Mouse (Mus musculus) T-cell, adult 2 months (primary cell): ENCODE data around the gene Olfr283.
"Not testable (repeated sequence)": the region's sequence is repeated elsewhere in the genome, so short reads cannot be mapped to it uniquely, and the experiment has no call there.

Experiments used
- DNase-seq: peaks from one replicate; pipeline ENCODE4 v3.0.0; 2022; ENCODE audit warnings: low spot score

The Olfr283 gene

DNA sequence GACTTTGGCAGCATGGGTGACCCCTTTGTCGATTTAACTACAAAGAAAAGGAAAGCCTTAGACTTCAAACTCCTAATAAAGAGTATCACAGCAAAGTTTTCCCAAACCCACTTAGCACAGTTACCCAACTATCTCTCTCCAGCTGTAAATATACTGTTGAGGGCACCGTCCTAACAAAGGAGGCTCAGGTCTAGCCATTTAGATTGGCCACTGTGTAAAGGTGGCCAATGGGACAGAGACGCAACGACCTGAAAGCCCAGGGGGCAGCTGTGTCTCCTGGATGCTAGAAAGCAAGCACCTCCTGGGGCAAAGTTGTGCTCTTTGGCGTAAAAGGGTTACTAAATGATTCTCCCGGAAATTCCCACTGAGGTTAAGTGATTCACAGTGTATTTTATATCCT is at the start of gene Olfr283:
TSS of gene Olfr283 (minus strand) at position 101 of the 400 bp plus-strand sequence.
- no peak for DNase-seq

GRCm38 (mm10) chr15:98425188-98425587 is 44.4 kb upstream of the Olfr283 start:
- DNase-seq = no peak

GRCm38 (mm10) chr15:98424753-98425152 is 44.0 kb upstream of the Olfr283 start:
- no peak for DNase-seq

GRCm38 (mm10) chr15:98424326-98424725 is 43.6 kb upstream of the Olfr283 start:
- DNase-seq = no peak

- DNase-seq = no peak
Observed at GRCm38 (mm10) chr15:98420897-98421296, 40.2 kb upstream of the Olfr283 start.

- no peak for DNase-seq
Observed at GRCm38 (mm10) chr15:98418096-98418495, 37.4 kb upstream of the Olfr283 start.

DNA sequence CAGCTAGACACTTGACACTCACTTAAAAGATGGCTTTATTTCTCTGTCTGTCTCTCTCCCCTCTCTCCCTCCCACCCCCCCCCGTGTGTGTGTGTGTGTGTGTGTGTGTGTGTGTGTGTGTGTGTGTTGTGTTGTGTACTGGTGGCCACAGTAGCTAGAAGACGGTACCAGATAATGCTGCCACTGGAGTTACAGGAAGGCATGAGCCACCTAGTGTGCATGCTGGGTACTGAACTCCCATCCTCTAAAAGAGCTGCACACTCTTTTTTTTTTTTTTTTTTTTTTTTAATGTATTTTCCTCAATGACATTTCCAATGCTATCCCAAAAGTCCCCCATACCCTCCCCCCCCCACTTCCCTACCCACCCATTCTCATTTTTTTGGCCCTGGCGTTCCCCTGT is 36.5 kb upstream of the Olfr283 start:
- not testable (repeated sequence) for DNase-seq

DNA sequence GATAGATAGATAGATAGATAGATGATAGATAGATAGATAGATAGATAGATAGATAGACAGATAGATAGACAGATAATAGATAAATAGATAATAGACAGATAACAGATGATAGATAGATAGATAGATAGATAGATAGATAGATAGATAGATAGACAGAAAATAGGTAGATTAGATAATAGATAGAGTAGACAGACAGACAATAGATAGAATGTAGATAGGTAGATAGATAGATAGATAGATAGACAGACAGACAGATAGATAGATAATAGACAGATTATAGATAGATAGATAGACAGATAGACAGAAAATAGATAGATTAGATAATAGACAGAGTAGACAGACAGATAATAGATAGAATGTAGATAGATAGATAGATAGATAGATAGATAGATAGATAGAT is 36.1 kb upstream of the Olfr283 start:
- not testable (repeated sequence) for DNase-seq

GRCm38 (mm10) chr15:98415996-98416395 is 35.2 kb upstream of the Olfr283 start:
- DNase-seq = no peak

GRCm38 (mm10) chr15:98410249-98410648 is 29.5 kb upstream of the Olfr283 start:
- no peak for DNase-seq

DNA sequence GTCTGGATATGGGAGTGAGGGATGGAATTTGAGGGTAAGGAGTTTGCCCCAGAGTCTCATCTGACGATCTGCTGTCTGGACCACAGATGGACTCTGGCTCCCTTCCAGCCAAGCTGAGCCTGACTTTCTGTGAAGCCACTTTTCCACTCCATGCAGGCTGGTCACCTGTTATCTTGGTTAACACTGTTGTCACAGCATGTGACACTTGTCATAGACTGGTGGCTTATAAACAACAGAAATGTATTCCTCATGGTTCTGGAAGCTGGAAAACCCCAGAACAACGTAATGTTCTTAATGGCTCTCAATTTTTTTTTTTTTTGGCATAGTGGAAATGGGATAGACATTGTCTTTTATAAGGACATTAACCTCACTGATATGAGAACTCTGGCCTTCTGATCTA is 28.9 kb upstream of the Olfr283 start:
- DNase-seq = no peak

DNA sequence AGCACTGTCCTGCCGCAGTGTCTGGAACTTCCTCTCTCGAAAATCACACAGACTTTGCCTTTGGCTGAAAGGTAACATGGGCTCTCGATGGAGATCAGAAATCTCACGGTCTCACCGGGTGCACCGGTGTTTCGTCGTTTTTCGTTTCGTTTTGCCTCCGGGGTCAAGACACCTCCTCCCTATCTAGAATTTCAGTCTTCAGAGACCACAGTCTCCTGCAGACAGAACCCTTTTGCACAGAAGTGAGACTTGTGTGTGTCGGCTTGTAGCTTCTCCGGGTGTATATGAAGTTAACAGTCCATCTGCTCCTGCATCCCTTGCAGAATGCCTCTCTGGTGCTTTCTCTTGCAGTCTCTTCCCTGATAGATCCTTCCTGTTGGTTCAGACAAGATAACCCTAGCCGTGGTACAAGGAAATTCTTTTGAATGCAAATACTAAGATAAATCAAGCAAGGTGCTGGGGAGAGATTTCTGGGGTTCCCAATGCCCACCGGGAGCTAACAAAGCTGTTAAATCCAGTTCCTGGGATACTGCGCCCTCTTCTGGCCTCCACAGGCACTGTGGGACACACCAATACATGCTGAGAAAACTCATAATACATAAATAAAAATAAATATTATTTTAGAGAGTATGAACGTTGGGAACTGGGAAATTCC is 27.8 kb upstream of the Olfr283 start:
- no peak for DNase-seq

DNA sequence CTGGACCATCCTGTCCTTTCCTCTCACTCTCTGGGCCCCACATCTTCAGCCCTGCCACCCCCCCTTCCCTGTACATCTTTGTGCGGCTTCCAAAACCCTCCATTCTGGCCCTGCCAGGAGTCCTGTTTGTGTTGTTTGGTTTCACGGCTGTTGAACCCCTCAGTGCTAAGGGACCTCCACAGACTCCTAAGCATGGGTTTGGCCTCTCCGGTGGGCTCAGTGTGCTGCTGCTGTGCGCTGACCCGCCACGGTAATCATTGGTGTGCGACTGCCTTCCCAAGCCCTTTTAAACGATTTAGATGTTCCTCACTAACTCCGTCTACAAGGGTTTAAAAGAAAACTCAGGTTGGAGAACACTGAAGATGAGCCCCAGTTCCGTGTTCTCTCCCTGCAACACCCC is 21.6 kb upstream of the Olfr283 start:
- DNase-seq = no peak

DNA sequence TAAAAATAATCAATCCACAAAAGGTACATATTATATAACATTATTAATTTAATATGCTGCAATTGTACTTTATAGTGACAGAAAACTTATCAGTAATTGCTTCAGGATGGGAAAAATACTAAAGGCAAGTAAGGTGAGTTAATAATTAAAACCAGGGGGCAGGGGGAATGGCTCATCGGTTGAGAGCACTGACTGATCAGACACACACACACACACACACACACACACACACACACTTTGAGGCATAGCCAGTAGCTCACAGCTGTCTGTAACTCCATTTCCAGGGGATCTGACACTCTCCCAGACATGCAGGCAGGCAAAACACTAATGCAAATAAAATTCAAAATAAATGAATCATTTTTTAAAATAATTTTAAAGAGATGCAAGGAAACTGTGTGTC is 16.4 kb upstream of the Olfr283 start:
- no peak for DNase-seq

DNA sequence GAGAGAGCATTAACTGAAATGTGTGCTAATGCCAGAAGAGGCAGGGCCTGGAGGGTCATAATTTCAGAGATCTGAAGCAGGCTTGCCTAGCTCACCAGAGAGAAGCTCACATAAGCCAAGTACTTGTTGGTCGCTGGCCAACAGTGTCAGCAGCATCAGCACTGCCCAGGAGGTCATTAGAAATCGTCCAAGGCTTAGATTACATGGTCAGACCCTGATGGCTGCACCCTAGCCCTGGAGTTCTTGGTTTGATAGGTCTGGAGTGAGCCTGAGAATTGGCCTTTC is 11.1 kb upstream of the Olfr283 start:
- no peak for DNase-seq

- no peak for DNase-seq
Observed at GRCm38 (mm10) chr15:98391081-98391902, 10.5 kb upstream of the Olfr283 start.

DNA sequence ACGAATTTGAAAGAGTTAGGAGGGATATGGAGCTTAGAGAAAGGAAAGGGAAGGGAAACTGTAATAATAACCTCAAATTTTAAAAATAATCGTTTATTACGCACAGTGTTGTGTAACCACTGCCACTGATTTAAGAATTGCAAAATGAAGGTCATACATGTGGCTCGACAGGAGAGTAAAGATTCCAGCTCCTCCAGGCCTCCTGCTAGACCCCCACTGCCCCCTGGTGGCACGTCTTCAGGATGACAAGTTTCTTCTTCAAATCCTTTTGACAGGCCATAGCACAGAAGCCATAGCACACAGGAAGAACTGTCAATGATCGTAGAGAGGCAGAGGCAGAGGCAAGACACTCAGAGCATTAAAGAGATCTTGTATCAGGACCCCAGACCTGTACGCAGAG is 9.1 kb upstream of the Olfr283 start:
- peak; percentile 2 for DNase-seq

- no peak for DNase-seq
Observed at GRCm38 (mm10) chr15:98387621-98388020, 6.9 kb upstream of the Olfr283 start.

DNA sequence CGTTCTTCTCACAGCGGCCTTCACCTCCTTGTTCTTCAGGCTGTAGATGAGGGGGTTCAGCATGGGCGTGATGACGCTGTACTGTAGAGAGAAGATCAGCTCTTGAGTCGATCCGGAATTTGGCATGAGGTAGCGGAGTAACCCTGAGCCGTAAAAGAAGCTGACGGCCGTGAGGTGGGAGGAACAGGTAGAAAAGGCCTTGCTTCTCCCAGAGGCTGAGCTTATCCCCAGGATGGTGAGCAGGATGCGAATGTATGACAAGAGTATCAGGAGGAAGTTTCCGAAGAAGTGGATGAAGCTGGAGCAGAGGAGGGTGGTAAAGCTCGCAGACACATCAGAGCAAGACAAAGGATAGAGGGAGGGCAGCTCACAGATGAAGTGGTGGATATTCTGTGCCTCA is 2.5 kb downstream of the Olfr283 start:
- DNase-seq = no peak

DNA sequence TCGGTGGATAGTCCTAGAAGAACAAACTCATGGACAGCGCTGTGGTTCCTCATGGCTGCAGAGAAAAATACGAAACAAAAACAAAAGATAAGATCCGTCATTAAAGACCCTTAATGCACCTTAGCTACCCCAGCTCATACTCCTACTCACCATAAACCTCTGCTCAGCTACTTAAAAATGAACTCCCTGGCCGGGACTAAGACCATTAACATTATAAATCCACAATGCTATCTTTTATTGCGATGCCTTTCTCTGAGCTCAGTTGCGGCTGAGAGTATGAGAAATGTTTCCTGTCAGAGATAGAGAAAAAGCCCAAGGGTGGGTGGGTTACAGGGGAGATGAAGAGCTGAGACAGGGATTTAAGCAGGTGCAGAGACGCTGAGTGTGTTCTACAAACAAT is 39.9 kb downstream of the Olfr283 start, which contains the start of gene Olfr284:
TSS of gene Olfr284 (minus strand) at position 101 of the 400 bp plus-strand sequence.
- DNase-seq = no peak
